Mouse (Mus musculus) adrenal gland, postnatal 4 days (tissue): ENCODE measurements around the gene Gm9008. TPM values are rescaled to one million over a fixed set of nuclear protein-coding genes. Genes with fewer than 3 reads are reported as not detected.
"Not testable (repeated sequence)": the region's sequence is repeated elsewhere in the genome, so short reads cannot be mapped to it uniquely, and the experiment has no call there.

Source experiments
- DNase-seq, 2 experiments: peaks; one replicate each; pipeline ENCODE4 v3.0.0; 2021 to 2022; ENCODE audit warnings: low spot score in 2 of 2, mixed read lengths in 2 of 2
- long read RNA-seq, 2 experiments: library from polyadenylated mRNA; stranded (forward); transcript quantifications; one replicate each; pipeline ENCODE4 v2.0.0; 2021
- total RNA-seq, 2 experiments: library from RNA; stranded (reverse); gene quantifications; 2 replicates each; pipeline ENCODE4 v1.2.3; 2021

Gm9008 gene
- 10 to 100 TPM; 10.2 to 10.6 TPM for total RNA-seq
- long read RNA-seq, experiment 1, partial matches to known transcripts = 0 of 2 reads
- long read RNA-seq, experiment 1, other reads (novel, unspliced or antisense) = 0 of 2 reads
- long read RNA-seq, experiment 2 = 0 reads

DNA sequence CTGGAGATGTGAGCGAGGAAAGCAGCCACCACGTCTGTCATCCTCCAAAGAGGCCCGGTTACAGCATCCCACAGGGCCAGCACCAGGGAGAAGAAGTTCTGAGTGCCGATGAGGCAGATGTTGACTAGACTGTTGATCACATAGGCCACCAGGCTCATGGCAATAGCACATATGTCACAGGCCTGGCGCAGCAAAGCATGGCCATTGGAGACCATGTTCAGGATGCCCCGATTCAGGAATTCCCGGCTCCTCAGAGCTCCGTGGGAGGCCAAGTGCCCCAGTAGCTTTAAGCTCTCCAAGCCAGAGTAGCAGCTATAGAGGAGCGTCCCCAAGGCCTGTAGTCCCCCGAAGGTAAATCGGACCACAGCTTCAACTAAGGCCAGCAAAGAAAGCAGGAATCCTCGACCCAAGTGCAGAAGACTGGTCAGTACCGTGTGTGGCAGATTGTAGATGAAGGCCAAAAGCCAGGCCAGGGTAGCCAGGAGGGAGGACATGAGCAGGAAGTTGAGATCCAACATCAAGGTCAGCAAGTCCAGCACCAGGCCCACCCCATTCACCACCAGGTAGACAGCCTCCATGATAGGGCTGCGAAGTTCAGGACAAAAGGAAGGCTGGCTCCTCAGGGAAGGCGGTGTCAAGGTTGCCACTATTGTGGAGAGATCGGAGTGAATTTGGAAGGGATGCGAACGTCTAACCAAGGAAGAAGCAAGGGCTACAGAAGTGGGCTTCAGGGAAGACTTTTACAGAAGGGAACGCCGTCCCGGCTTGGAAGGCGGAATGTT lies at the start of gene Gm9008:
Gene Gm9008 (minus strand): TSS at position 731 of the 782 bp plus-strand sequence.
- not testable (repeated sequence) for DNase-seq

DNA sequence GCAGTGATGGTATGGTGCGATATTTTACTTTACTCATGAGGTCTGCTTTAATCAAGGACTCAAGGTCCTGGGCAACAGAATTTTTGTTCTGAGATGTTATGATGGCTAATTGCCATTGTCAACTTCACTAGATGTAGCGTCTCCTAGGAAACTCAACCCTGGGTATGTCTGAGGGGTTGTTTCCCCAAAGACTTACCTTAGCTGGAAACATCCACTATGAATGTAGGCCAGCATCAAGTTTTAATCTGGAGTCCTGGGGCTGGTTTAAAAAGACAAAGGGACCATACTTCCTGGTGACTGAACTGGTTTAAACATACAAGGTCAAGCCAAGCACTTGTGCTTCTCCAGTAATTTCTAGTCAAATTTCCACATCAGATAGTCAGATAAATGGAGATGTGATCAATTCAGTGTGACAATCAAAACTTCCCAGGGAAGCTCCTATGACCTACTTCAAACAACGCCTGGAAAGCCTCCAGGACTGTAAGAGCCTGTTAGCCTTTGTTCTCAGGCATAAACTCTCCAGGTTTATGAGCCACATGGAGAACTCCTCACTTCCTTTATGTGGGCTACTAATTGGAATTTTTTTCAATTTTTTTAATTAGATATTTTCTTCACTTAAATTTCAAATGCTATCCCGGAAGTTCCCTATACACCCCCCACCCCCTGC lies 24.5 kb upstream of the Gm9008 start:
- no peak for DNase-seq

DNA sequence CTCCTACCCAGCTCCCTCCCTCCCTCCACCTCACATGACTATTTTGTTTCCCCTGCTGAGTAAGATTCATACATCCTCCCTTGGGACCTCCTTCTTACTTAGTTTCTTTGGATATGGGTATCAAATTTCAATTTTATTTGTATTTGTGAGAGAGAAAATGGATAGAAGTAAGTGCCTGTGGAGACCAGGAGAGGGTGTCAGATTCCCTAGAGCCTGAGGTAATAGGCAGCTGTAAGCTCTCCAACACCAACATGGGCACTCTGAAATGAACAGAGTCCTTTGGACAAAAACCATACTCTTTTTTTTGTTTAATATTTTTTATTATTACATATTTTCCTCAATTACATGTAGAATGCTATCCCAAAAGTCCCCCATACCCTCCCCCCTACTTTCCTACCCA lies 12.6 kb upstream of the Gm9008 start:
- DNase-seq = no peak

DNA sequence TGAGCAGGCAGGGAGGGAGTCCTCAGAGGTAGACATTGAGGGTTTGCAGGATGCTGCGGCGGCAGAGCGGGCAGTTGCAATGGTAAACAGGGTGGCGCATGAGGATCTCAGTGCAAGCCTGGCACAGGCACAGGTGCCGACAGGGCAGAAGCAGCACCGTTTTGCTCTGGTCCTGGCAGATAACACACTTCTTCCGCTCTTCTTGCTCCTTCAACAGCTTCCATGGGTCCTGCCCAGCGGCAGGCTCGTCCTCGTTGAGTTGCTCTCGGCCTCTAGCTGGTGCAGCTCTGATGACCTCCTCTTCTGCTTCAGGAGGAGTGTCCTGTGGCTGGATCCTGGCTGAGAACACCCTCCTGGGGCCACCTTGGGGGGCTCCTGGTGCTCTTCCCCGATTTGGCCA lies 1.2 kb downstream of the Gm9008 start:
- DNase-seq = not testable (repeated sequence)

DNA sequence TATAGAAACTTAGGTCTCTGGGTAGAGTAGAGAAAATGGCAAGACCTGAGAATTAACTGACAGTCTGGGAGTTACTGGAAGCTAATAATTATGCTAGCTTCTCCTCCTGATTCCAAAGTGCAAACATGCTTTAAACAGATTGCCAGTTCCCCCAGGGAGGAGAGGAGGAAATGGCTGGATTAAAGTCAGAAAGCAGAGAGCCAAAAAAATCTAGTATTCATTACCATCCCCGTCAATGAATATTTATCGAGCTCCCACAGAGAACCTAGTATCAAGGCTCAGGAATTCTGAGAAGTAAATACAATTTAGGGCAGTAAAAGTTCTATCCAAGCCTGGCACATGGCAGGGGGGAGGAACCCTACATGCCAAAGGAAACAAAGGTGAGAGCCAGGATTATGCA lies 29.4 kb downstream of the Gm9008 start:
- no peak for DNase-seq
